Mouse (Mus musculus): Measurements from ENCODE around the gene 1810055G02Rik.

DNA sequence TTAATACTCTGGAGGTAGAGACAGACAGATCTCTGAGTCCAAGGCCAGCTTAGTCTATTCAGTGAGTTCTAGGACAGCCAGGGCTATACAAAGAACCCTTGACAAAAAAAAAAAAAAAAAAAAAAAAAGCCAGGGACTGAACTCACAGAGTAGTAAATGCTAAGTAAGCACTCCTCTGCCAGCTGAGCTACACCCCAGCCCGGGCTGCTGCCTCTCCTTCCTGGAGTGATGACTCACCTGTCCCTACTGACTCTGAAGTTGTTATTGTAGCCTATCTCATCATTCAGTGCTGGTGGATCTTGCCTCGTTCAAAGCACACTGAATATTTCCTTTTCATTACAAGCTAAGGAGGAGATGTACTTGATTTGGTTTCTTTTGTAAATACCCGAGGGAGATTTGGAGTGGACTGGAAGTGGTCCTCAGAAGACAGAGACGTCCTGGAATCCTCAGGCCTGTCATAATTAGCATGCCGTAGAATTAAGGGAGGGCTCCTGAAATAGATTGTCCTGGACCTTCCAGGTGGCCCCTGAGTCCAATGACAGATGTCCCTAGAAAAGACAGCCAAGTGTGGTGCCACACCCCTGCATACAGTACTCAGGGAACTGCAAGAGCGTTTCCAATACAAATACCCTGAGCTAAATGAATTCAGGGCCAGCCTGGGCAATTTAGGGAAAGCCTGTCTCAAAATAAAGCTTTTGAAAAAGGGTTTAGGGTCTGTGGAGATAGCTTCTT lies 15.5 kb upstream of the 1810055G02Rik start:
- TF ChIP-seq CTCF (IDR thresholded peaks at IDR 0.05; ENCODE audit: control insufficient read depth, insufficient read depth, insufficient read length): no peak
- TF ChIP-seq MYOG (IDR thresholded peaks at IDR 0.05; ENCODE audit: control insufficient read depth, extremely low read depth, insufficient read length): no peak
- no peak for TF ChIP-seq MAX (IDR thresholded peaks at IDR 0.05)
